Mouse (Mus musculus): ENCODE results near the gene Cmas.

Gene Cmas

GRCm38 (mm10) chr6:142793468-142793867 is 37.0 kb downstream of the Cmas start:
- DNase-seq (ENCODE audit: low spot score): no peak

GRCm38 (mm10) chr6:142795087-142795486 is 38.6 kb downstream of the Cmas start:
- no peak for DNase-seq (ENCODE audit: low spot score)

GRCm38 (mm10) chr6:142795655-142796441 is 39.4 kb downstream of the Cmas start:
- no peak for DNase-seq (ENCODE audit: low spot score)

GRCm38 (mm10) chr6:142797996-142798395 is 41.5 kb downstream of the Cmas start:
- no peak for DNase-seq (ENCODE audit: low spot score)

- DNase-seq (ENCODE audit: low spot score): no peak
Measured at GRCm38 (mm10) chr6:142798837-142799236, 42.4 kb downstream of the Cmas start.

GRCm38 (mm10) chr6:142799704-142800374 is 43.4 kb downstream of the Cmas start:
- DNase-seq (ENCODE audit: low spot score): no peak

GRCm38 (mm10) chr6:142801687-142802086 is 45.2 kb downstream of the Cmas start:
- DNase-seq (ENCODE audit: low spot score): no peak

- no peak for DNase-seq (ENCODE audit: low spot score)
Measured at GRCm38 (mm10) chr6:142802617-142803525, 46.4 kb downstream of the Cmas start.

GRCm38 (mm10) chr6:142804402-142804801 is 47.9 kb downstream of the Cmas start, which contains the start of gene Sult6b2:
Gene Sult6b2 (minus strand): TSS chr6:142804502.
- DNase-seq (ENCODE audit: low spot score): no peak

GRCm38 (mm10) chr6:142806326-142806725 is 49.8 kb downstream of the Cmas start:
- DNase-seq (ENCODE audit: low spot score): no peak

- DNase-seq (ENCODE audit: low spot score): no peak
Measured at GRCm38 (mm10) chr6:142809373-142810098, 53.0 kb downstream of the Cmas start.

- DNase-seq (ENCODE audit: low spot score): no peak
Measured at GRCm38 (mm10) chr6:142810239-142810638, 53.8 kb downstream of the Cmas start.

- DNase-seq (ENCODE audit: low spot score): no peak
Measured at GRCm38 (mm10) chr6:142812969-142813368, 56.5 kb downstream of the Cmas start.

- no peak for DNase-seq (ENCODE audit: low spot score)
Measured at GRCm38 (mm10) chr6:142814011-142814410, 57.5 kb downstream of the Cmas start.

GRCm38 (mm10) chr6:142814495-142814921 is 58.0 kb downstream of the Cmas start:
- no peak for DNase-seq (ENCODE audit: low spot score)

GRCm38 (mm10) chr6:142815513-142815912 is 59.0 kb downstream of the Cmas start:
- no peak for DNase-seq (ENCODE audit: low spot score)

GRCm38 (mm10) chr6:142818306-142818705 is 61.8 kb downstream of the Cmas start:
- DNase-seq (ENCODE audit: low spot score): no peak

GRCm38 (mm10) chr6:142823008-142823787 is 66.7 kb downstream of the Cmas start:
- DNase-seq (ENCODE audit: low spot score): no peak
